Mouse (Mus musculus): Measurements from ENCODE around the gene Sema4d.

DNA sequence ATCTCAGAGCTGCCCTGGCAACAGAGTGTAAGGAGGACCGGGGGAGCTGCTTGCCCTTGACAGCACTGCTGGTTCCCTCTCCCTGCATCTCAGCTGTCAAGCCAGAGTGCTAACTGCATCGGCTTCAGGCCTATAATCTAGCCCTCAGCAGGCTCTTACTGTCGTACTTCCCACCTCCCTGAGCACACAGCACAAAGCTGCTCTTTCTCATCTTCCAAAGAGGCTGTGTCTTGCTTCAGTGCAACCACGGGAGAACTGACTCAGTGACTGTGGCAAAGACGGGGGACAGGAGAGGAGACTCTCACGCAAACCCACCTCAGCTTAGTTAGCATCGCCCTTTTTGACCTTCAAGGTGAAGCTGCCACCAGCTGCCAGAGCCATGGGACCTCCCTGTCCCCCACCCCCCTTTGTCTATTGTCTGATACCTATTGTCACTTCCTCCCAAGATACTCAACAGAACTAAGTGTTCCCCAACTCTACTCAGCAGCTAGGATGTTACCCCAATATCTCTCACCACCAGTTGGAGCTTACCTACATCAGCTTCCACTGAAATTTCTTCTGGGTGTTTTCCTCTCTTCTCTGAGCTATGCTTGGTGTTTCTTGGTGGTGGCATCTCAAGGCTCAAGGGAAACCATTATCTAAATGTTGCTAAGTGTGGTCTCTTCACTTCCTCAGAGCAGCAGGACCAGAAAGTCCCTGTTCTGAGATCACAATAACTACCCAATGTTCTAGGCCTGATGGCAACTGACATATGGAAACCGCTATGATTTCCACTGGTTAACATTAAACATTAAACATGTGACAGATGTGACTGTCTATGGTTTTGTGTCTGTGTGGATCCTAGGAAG is 4.6 kb upstream of the Sema4d start:
- TF ChIP-seq CTCF (conservative IDR thresholded peaks at IDR 0.05; ENCODE audit: low read length) (no peak), NANOG (IDR thresholded peaks at IDR 0.05; ENCODE audit: borderline replicate concordance, low read length) (no peak), POU5F1 (IDR thresholded peaks at IDR 0.05; ENCODE audit: borderline replicate concordance, low read length) (no peak)

Data from E14TG2a.4 (cell line).